Mouse (Mus musculus) left cerebral cortex, postnatal 36 days (tissue): ENCODE measurements around the gene Robo3. TPM values are rescaled to one million over a fixed set of nuclear protein-coding genes. Genes with fewer than 3 reads are reported as not detected.

Experiments
- DNase-seq, 2 experiments: peaks; one replicate each; pipeline ENCODE4 v3.0.0; 2021 to 2022; ENCODE audit warnings: low spot score in 2 of 2, mixed read lengths in 1 of 2
- intact Hi-C: fragments of 180-260 bp; cut with DNase I; formaldehyde crosslinking; loops from one replicate; pipeline ENCODE4 v1.15.1; 2025
- total RNA-seq, 2 experiments: library from RNA; stranded (reverse); gene quantifications; 2 replicates each; pipeline ENCODE4 v1.2.3; 2021

Gene Robo3
- total RNA-seq = 10 to 100 TPM; 21.6 to 33.0 TPM

GRCm38 (mm10) chr9:37432720-37433421, at the start of gene Robo3:
TSS of gene Robo3 (minus strand) at chr9:37433246.
- intact Hi-C loops = loop anchor here (2.0 to 10.0 kb wide), 3 partner anchors 28 to 502 kb away; no protein-coding TSS in a partner anchor
- no peak for DNase-seq

- DNase-seq = peak; percentile 34 to 47
- intact Hi-C loops = no loop called here
These were observed 41.9 kb upstream of the Robo3 start for GRCm38 (mm10) chr9:37474923-37475322.

DNA sequence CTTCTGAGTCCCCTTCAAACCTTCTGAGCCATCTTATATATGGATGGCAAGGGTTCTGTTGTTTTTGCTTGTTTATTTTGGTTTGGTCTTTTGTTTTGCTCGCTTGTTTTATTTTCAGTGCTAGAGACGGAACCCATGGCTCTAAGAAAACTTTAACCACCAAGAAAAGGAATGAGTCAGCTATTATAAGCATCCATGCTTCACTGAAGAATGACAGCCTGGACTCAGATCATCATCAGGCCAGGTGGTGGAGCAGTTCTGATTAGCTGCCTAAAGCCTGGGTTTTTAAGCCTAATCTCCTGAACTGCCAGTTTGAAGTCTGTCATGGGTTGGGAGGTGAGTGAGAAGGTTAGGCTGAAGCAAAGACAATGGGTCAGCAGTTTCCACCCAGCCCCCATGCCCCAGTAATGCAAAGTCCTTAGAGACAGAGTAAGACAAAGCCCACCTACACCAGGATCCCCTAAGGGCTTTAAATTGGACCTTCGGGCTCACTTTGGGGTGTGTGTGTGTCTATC, 40.6 kb upstream of the Robo3 start:
- intact Hi-C loops = no loop called here

GRCm38 (mm10) chr9:37462764-37463163, 29.7 kb upstream of the Robo3 start:
- DNase-seq = peak; percentile 30 to 31
- intact Hi-C loops = loop anchor here (5.0 kb wide), 1 partner anchor 85 kb away; no protein-coding TSS in a partner anchor

More for the DNA sequence above, 40.6 kb upstream of the Robo3 start:
- no peak for DNase-seq

DNA sequence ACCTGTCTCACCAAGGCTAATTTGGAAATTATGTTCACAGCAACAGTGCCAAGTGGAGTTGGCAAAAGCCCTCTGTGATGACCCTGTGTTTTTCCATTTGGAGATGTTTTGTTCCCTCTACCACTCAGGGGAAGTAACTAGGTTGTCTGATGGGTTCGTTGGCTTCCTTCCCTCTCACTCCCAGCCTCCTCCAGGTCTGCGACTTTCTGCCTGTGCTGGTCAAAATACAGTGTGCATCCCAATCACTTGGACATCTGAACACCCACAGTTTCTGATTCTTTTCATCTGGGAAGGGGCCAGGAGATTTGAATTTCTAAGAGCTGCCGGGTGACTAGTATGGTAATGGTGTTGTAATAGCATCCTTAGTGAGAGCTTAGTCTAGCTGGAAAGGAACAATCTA, 28.5 kb upstream of the Robo3 start:
- DNase-seq = no peak
- intact Hi-C loops = loop anchor here (2.0 to 5.0 kb wide), 3 partner anchors 29 to 155 kb away; partner anchors contain the start of gene Robo3

DNA sequence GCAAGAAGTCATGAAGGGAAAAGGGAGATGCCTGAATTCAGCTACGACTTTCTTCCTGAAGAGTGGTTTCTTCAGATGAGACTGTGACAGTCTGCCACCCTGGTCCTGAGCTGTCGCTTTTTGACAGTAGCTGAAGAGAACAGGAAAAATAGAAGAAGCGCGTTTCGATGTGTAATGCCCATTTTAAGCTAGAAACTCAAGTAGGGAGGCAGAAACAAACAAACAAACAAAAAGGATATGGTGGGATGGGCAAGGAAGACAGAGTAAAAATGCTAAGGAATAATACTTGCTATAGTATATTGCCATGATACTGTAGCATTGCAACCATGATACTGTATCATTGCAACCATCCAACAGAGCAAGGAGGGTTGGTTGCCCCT, 27.9 kb upstream of the Robo3 start:
- DNase-seq = no peak
- intact Hi-C loops = loop anchor here (2.0 to 5.0 kb wide), 3 partner anchors 28 to 156 kb away; partner anchors contain the start of gene Robo3

DNA sequence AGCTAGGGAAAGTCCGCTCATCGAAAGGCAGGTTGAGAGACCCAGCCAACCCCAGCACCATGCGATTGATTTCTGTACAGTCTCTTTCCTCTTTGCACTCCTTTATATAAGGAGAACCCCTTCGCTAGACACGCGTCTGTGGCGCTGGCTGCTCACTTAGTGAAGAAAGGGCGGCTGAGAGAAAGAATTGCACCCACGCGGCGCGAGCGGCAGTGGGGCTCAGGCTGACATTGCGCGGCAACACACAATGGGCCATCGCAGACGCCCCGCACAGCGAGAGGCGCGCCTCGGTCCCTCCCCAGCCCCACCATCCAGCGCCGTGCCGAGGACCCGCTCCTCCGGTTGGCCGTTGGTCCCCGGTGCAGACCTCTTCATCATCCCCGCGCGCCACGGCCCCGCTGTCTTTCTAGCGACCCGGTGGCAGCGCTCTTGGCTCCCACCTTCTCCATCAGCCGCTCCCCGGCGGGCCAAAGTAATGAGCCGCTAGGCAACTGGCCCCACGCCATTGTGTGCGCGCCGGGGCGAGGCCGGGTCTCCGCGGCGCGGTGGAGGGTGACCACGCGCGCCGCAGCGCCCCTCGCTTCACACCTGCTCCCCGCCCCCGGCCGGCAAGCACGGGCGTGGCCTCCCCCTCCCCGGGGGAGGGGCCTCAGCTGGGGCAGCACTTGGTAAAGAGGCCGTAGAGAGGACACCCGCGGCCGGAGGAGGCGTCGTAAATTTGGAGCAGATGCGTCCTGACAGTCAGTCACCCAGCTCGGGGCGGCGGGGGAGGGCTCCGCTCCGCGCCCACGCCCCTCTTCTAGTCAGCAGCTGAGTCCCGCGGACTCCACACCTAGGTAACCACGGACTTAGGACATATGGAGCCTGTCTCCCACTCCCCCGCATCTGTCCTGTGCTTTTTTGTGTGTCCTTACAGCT, 27.3 kb upstream of the Robo3 start:
- intact Hi-C loops = loop anchor here (2.0 to 5.0 kb wide), 3 partner anchors 28 to 156 kb away; partner anchors contain the start of gene Robo3
- DNase-seq = peak; percentile 57 to 69

DNA sequence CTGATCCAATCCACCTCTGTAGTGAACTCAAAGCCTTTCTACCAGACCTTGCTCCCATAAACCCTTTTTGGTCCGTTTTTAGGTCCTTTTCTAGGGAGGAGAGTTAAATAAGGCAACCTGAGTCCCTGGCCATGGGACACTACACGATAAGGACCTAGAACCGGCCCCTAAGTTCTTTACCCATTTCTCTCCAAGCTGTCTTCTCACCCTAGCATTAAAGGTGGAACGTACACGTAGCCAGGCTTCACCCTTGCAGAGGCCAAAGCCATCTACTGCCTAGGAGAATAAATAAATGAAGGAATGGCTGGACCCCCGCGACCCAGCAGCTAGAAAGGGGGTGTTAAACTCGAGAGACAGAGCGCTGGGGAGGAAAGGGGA, 26.6 kb upstream of the Robo3 start:
- DNase-seq = no peak
- intact Hi-C loops = loop anchor here (2.0 to 5.0 kb wide), 3 partner anchors 27 to 157 kb away; partner anchors contain the start of gene Robo3

GRCm38 (mm10) chr9:37457151-37457550, 24.1 kb upstream of the Robo3 start:
- DNase-seq = no peak
- intact Hi-C loops = no loop called here

GRCm38 (mm10) chr9:37456481-37456910, 23.4 kb upstream of the Robo3 start:
- peak; percentile 51 to 58 for DNase-seq
- intact Hi-C loops = no loop called here

- no peak for DNase-seq
- intact Hi-C loops = no loop called here
These were observed 22.8 kb upstream of the Robo3 start for GRCm38 (mm10) chr9:37455868-37456267.

GRCm38 (mm10) chr9:37454991-37455390, 21.9 kb upstream of the Robo3 start:
- intact Hi-C loops = no loop called here
- DNase-seq = no peak

- intact Hi-C loops = no loop called here
- no peak for DNase-seq
These were observed 21.0 kb upstream of the Robo3 start for GRCm38 (mm10) chr9:37454011-37454492.

DNA sequence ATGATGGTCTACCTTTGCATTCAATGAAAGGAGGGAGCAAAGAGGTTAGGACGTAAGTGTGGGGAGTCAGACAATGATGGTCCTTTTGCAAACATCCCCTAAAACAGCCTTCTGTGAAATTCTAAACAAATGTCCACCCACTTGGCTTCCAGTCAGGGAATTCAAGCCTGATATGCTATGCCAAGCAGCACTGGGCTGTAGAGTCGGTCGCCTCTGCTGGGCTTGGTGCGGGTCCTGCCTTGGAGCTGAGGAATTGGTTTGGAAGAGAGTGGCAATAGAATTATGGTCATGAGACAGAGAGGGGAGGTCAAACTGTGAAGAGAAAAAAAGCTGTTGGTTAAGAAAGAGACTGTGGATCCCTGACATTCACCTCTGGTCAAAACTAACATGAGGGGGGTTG, 20.3 kb upstream of the Robo3 start:
- intact Hi-C loops = no loop called here
- no peak for DNase-seq

GRCm38 (mm10) chr9:37452401-37452800, 19.4 kb upstream of the Robo3 start:
- no peak for DNase-seq
- intact Hi-C loops = no loop called here

DNA sequence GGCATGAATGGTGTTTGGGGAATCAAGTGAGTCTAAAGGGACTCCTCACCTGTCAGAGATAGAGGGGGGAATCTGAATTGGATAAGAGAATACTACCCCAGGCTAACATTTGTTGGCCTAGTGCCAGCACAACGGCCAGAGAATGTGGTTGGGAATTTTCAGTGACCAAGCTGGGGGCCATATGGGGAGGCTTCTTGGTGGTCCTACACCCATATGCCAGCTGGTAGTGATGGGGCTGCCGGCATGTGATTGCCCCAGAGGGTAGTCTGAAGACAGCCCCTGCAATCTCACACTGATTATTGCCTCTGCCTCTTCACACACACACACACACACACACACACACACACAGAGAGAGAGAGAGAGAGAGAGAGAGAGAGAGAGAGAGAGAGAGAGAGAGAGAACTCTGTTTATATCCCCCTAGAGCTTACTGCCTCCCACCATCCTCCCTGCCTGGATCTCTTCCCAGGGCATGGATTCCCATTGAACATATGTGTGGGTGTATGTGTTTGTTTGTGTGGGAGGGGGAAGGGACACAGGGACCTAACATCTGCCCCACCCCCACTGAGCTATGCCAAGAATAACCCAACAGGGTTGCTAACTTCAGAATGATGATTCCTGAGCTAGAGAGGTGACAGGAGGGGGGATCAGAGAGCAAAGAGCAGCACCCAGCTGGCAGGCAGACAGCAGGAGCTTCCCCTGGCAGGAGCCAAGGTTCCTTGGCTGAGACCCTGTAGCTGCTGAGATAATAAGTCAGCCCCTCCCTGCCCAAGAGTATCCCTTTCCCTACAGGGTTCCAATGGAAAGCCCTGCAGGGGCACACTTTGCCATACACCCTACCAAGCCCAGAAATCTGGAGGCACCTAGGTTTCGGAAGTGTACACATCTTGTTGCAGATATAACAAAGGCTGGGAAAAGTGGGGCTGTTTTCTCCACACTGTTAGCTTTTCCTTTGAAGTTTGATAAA, 5.0 kb upstream of the Robo3 start:
- no peak for DNase-seq
- intact Hi-C loops = loop anchor here (10.0 kb wide), 1 partner anchor 497 kb away; no protein-coding TSS in a partner anchor

- intact Hi-C loops = loop anchor here (10.0 kb wide), 1 partner anchor 499 kb away; no protein-coding TSS in a partner anchor
- DNase-seq = no peak
These were observed 2.6 kb upstream of the Robo3 start for GRCm38 (mm10) chr9:37435616-37436015.

- intact Hi-C loops = loop anchor here (10.0 kb wide), 1 partner anchor 500 kb away; no protein-coding TSS in a partner anchor
- DNase-seq = no peak
These were observed 1.9 kb upstream of the Robo3 start for GRCm38 (mm10) chr9:37434932-37435331.
